Mouse (Mus musculus) E14TG2a.4 (cell line): ENCODE measurements around the gene Glt8d1.

Experiments
- H3K27me3 ChIP-seq: 2 replicates; pipeline ENCODE4 v1.6.1; 2014; ENCODE audit warnings: low read length, control low read depth; ENCODE audit not compliant: insufficient read depth
- H3K36me3 ChIP-seq: 2 replicates; pipeline ENCODE4 v1.6.1; 2014; ENCODE audit warnings: low read length, control low read depth; ENCODE audit not compliant: insufficient read depth
- H3K4me1 ChIP-seq: replicated peaks from 2 replicates; pipeline ENCODE4 v1.6.1; 2014; ENCODE audit warnings: low read depth, low read length, control low read depth
- H3K4me3 ChIP-seq: replicated peaks from 2 replicates; pipeline ENCODE4 v1.5.1; 2014; ENCODE audit warnings: mild to moderate bottlenecking, low read length
- H3K9me3 ChIP-seq: 2 replicates; pipeline ENCODE4 v1.6.1; 2014; ENCODE audit warnings: low read length, control low read depth
- CTCF ChIP-seq: conservative IDR thresholded peaks from 2 replicates; pipeline ENCODE4 v1.5.1; 2014; ENCODE audit warnings: low read length
- NANOG ChIP-seq: IDR thresholded peaks from 2 replicates; pipeline ENCODE4 v1.6.1; 2014; ENCODE audit warnings: borderline replicate concordance, low read length, mixed read lengths
- POU5F1 ChIP-seq: IDR thresholded peaks from 2 replicates; pipeline ENCODE4 v1.6.1; 2014; ENCODE audit warnings: low read length, borderline replicate concordance

Gene Glt8d1

DNA sequence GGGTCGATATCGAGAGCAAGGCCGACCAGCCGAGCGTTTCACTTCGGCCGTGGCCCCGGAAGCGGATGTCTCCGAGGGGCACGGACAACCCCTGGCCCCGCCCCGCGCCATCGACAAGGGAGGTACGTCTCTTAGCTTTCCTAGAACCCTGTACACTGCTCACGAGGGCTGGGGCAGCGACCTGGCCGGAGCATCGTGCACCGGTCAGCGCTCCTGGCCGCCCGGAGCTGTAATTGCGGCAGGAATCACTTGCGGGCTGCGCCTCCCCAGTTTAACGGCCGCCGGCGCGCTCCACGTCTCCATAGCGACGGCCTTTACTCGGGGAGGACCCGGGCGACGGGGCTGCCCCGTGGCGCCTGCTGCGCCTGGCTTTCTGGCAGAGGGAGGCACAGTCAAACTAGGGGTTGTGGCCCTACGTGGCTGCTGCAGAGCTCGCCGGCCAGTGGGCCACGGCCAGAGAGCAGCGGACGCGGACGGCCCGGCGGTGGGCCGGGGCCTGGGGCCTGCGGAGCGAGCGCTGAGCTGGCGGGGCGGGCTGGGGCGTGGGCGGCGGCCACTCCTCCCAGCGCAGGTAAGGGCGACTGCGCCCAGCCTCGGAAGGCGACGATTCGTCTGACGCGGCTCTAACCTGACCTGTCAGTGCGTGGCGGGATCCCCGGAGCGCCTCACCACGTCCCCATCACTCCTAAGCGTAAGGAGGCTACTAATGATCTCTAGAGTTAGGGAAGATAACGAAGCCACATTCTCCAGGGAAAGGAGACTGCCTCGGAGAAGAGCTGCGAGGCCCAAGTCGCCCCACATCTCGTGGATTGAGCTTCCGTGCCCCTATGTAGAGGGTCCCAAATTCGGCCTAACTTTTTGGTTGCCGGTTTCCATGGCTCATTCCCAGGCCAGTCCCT, at the start of gene Glt8d1, which contains the start of gene Spcs1:
Glt8d1 (plus strand) TSS at position 94 of the 899 bp plus-strand sequence.
Spcs1 (minus strand) TSS at position 366 of the 899 bp plus-strand sequence.
- Histone ChIP-seq H3K9me3 (no peaks in the 10 kb centered on the region), H3K4me3 (peak within 1 kb of the TSS; percentile 95), H3K27me3 (peaks cover 9% of the 10 kb centered on the region; the same call in 1 of the 2 replicates), H3K36me3 (0 out of 2 replicates have a peak, but pooled peaks cover under 1% of the 10 kb centered on the region), H3K4me1 (peaks cover 17% of the 10 kb centered on the region)
- TF ChIP-seq NANOG (no peak), CTCF (no peak), POU5F1 (no peak)

DNA sequence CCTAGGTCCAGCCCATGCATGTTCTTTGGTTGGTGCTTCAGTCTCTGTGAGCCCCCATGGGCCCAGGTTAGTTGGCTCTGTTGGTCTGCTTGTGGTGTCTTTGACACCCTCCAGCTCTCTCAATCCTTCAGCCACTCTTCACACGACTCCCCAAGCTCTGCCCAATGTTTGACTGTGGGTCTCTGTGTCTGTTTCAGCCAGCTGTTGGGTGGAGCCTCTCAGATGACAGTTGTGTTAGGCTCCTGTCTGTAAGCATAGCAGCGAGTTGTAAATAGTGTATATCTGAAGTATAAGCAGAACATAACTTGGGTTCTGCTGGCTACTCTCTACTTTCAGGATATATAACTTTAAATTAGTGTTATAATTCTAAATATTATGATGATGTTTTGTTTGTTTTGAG, 42.7 kb upstream of the Glt8d1 start:
- no peaks in the 10 kb centered on the region for H3K9me3 ChIP-seq
- H3K4me3 ChIP-seq = no peak overlapping the region
- no peaks in the 10 kb centered on the region for H3K27me3 ChIP-seq
- H3K36me3 ChIP-seq = peaks cover 30% of the 10 kb centered on the region
- TF ChIP-seq NANOG (no peak), POU5F1 (no peak)
- no peaks in the 10 kb centered on the region for H3K4me1 ChIP-seq

DNA sequence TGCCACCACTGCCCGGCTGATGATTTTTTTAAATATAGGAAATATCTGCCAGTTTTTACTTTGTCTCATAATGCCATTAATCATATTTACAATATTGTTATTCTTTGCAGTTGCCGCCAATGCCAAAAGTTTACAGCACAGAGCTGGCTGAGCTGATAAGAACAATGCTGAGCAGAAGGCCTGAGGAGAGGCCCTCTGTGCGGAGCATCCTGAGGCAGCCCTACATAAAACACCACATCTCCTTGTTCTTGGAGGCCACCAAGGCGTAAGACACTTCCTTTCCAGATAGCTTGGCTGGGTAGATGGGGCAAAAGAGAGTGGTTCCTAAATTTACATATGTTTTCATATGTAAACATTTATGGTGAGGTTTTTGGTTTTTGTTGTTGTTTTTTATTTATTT, 42.2 kb upstream of the Glt8d1 start:
- Histone ChIP-seq H3K9me3 (no peaks in the 10 kb centered on the region), H3K36me3 (peaks cover 30% of the 10 kb centered on the region), H3K27me3 (no peaks in the 10 kb centered on the region), H3K4me3 (no peak overlapping the region), H3K4me1 (no peaks in the 10 kb centered on the region)
- TF ChIP-seq POU5F1 = no peak
- TF ChIP-seq NANOG = no peak
- TF ChIP-seq CTCF = no peak

GRCm38 (mm10) chr14:30960366-30960765, 40.8 kb upstream of the Glt8d1 start:
- no peak overlapping the region for H3K4me3 ChIP-seq
- H3K27me3 ChIP-seq = no peaks in the 10 kb centered on the region
- no peaks in the 10 kb centered on the region for H3K9me3 ChIP-seq
- TF ChIP-seq NANOG = no peak
- no peak for TF ChIP-seq POU5F1
- no peak for TF ChIP-seq CTCF
- H3K36me3 ChIP-seq = peaks cover 29% of the 10 kb centered on the region
- H3K4me1 ChIP-seq = no peaks in the 10 kb centered on the region

DNA sequence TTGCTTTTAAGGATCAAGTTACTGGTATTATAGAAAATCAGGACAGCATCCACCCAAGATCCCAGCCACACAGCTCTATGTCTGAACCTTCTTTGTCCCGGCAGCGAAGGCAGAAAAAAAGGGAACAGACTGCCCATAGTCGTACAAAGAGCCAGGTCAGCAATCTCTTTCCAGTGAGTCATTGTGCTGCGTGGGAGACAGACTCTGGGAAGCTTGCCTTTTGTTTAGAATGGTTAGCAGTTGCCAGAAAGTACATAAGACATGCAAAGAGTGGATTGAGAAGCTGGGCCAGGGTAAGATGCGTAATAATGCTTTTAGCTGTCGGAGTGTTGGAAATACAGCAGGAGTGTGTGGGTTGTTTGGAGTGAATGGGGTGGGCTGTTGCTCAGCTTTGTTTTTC, 27.0 kb upstream of the Glt8d1 start:
- Histone ChIP-seq H3K4me1 (no peaks in the 10 kb centered on the region), H3K9me3 (no peaks in the 10 kb centered on the region), H3K27me3 (no peaks in the 10 kb centered on the region), H3K4me3 (no peak overlapping the region), H3K36me3 (peaks cover 18% of the 10 kb centered on the region)
- TF ChIP-seq POU5F1 (no peak), CTCF (no peak), NANOG (no peak)

DNA sequence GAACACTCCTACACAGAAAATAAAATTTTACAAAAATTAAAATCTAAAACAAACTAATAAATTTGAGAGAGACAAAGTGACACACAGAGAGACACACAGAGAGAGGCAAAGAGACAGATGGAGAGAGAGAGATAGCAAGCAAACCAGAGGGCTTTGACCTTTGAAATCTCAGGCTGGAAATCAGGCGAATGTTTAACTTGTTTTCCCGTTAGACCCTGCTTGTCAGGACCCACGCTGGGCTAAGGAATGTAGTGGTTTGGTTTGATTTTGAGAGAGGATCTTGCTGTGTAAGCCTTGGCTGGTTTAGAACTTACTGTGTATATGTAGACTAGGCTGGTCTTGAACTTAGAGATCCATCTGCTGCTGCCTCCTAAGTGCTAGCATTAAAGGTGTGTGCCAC, 25.0 kb upstream of the Glt8d1 start:
- Histone ChIP-seq H3K27me3 (no peaks in the 10 kb centered on the region), H3K36me3 (peaks cover 12% of the 10 kb centered on the region), H3K9me3 (no peaks in the 10 kb centered on the region), H3K4me1 (no peaks in the 10 kb centered on the region), H3K4me3 (no peak overlapping the region)
- TF ChIP-seq POU5F1 (no peak), CTCF (no peak), NANOG (no peak)

DNA sequence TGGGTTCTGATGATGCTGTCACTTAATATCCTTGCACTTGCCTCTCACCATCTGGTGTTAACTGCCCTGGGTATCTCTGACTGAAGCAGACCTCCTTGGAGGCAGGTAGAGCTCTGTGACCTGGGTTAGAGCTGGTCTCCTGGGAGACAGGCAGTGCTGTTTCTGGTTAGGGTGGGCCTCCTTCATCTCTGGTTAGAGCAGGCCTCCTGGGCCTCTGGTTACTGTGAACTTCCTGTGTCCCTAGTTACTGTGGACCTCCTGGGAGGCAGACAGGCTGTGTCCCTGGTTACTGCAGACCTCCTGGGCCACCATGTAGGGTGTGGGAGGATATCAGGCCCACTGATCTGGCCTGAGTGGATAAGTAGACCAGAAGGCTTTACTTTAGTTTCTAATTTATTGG, 4.8 kb upstream of the Glt8d1 start:
- TF ChIP-seq POU5F1 = no peak
- no peak for TF ChIP-seq CTCF
- no peak for TF ChIP-seq NANOG

GRCm38 (mm10) chr14:31000356-31000755, 844 bp upstream of the Glt8d1 start:
- Histone ChIP-seq H3K27me3 (peaks cover 9% of the 10 kb centered on the region; the same call in 1 of the 2 replicates), H3K9me3 (no peaks in the 10 kb centered on the region), H3K4me3 (peak overlapping the region; percentile 95), H3K36me3 (no peaks in the 10 kb centered on the region), H3K4me1 (peaks cover 20% of the 10 kb centered on the region)
- TF ChIP-seq POU5F1 (no peak), NANOG (no peak), CTCF (no peak)

More for the DNA sequence above, 4.8 kb upstream of the Glt8d1 start:
- no peaks in the 10 kb centered on the region for H3K27me3 ChIP-seq
- no peaks in the 10 kb centered on the region for H3K9me3 ChIP-seq
- H3K36me3 ChIP-seq = no peaks in the 10 kb centered on the region
- H3K4me3 ChIP-seq = no peak overlapping the region
- peaks cover 16% of the 10 kb centered on the region for H3K4me1 ChIP-seq
